Mouse (Mus musculus): Measurements from ENCODE around the gene 3110040M04Rik. TPM values are rescaled to one million over a fixed set of nuclear protein-coding genes. Genes with fewer than 3 reads are reported as not detected.
"Not testable (repeated sequence)": the region's sequence is repeated elsewhere in the genome, so short reads cannot be mapped to it uniquely, and the experiment has no call there.

Gene 3110040M04Rik
- not detected for total RNA-seq (2021)

GRCm38 (mm10) chr1:151203818-151204217 lies at the start of gene 3110040M04Rik:
3110040M04Rik (plus strand) TSS chr1:151204121.
- intact Hi-C loops (cut with DNase I); DNase-seq: not testable (repeated sequence)

GRCm38 (mm10) chr1:151154131-151154530 lies 49.8 kb upstream of the 3110040M04Rik start:
- DNase-seq; intact Hi-C loops (cut with DNase I): not testable (repeated sequence)

GRCm38 (mm10) chr1:151156129-151156528 lies 47.8 kb upstream of the 3110040M04Rik start:
- intact Hi-C loops (cut with DNase I) = no loop called here
- DNase-seq = no peak

GRCm38 (mm10) chr1:151156777-151157632 lies 46.9 kb upstream of the 3110040M04Rik start:
- intact Hi-C loops (cut with DNase I) = no loop called here
- no peak for DNase-seq

- intact Hi-C loops (cut with DNase I) = no loop called here
- no peak for DNase-seq
Measured at GRCm38 (mm10) chr1:151157963-151158856, 45.7 kb upstream of the 3110040M04Rik start.

- DNase-seq = no peak
- intact Hi-C loops (cut with DNase I) = no loop called here
Measured at GRCm38 (mm10) chr1:151158857-151159510, 44.9 kb upstream of the 3110040M04Rik start.

- intact Hi-C loops (cut with DNase I) = no loop called here
- no peak for DNase-seq
Measured at GRCm38 (mm10) chr1:151166031-151166430, 37.9 kb upstream of the 3110040M04Rik start.

- DNase-seq = no peak
- intact Hi-C loops (cut with DNase I) = no loop called here
Measured at GRCm38 (mm10) chr1:151167297-151168047, 36.4 kb upstream of the 3110040M04Rik start.

- intact Hi-C loops (cut with DNase I) = no loop called here
- DNase-seq = no peak
Measured at GRCm38 (mm10) chr1:151168637-151169036, 35.3 kb upstream of the 3110040M04Rik start.

- intact Hi-C loops (cut with DNase I) = loop anchor here (5.0 kb wide), 1 partner anchor 75 kb away; no protein-coding TSS in a partner anchor
Measured at GRCm38 (mm10) chr1:151171572-151172461, 32.1 kb upstream of the 3110040M04Rik start.

GRCm38 (mm10) chr1:151177030-151177936 lies 26.6 kb upstream of the 3110040M04Rik start:
- intact Hi-C loops (cut with DNase I) = loop anchor here (5.0 kb wide), 1 partner anchor 165 kb away; the partner anchor contains the start of gene Ivns1abp

More at GRCm38 (mm10) chr1:151171572-151172461, 32.1 kb upstream of the 3110040M04Rik start:
- DNase-seq = peak; percentile 27 to 48

GRCm38 (mm10) chr1:151177937-151178271 lies 26.0 kb upstream of the 3110040M04Rik start:
- no peak for DNase-seq
- intact Hi-C loops (cut with DNase I) = loop anchor here (5.0 kb wide), 1 partner anchor 164 kb away; the partner anchor contains the start of gene Ivns1abp

More at GRCm38 (mm10) chr1:151177030-151177936, 26.6 kb upstream of the 3110040M04Rik start:
- no peak for DNase-seq

- intact Hi-C loops (cut with DNase I) = loop anchor here (5.0 kb wide), 1 partner anchor 164 kb away; the partner anchor contains the start of gene Ivns1abp
- no peak for DNase-seq
Measured at GRCm38 (mm10) chr1:151178505-151179083, 25.3 kb upstream of the 3110040M04Rik start.

GRCm38 (mm10) chr1:151180167-151180566 lies 23.8 kb upstream of the 3110040M04Rik start:
- no peak for DNase-seq
- intact Hi-C loops (cut with DNase I) = no loop called here

- intact Hi-C loops (cut with DNase I); DNase-seq: not testable (repeated sequence)
Measured at GRCm38 (mm10) chr1:151182266-151182665, 21.7 kb upstream of the 3110040M04Rik start, which contains the start of gene Gm47985. Gm47985 (plus strand) TSS chr1:151182537.

GRCm38 (mm10) chr1:151186186-151186585 lies 17.7 kb upstream of the 3110040M04Rik start:
- intact Hi-C loops (cut with DNase I); DNase-seq: not testable (repeated sequence)

GRCm38 (mm10) chr1:151186879-151187424 lies 17.0 kb upstream of the 3110040M04Rik start:
- DNase-seq; intact Hi-C loops (cut with DNase I): not testable (repeated sequence)
